Comparison of ENCODE assay signal across 8 mouse cellular contexts in genomic region chr7:19332709-19333352, GRCm38 (mm10). TPM values are rescaled to one million over a fixed set of nuclear protein-coding genes. Genes with fewer than 3 reads are reported as not detected.
DNase-seq lines count a peak whose midpoint lies in the region; ATAC-seq and TF ChIP-seq lines count a peak whose summit lies in the region.

No protein-coding gene starts in this region.

- peak overlapping the region; percentile 81 for H3K9ac ChIP-seq in forebrain, embryonic 13.5 days
- peak overlapping the region; percentile 57 for H3K9ac ChIP-seq in heart, postnatal 0 days (replicated peaks; ENCODE audit: low read depth, low read length)
- peak overlapping the region; percentile 56 for H3K9ac ChIP-seq in liver, embryonic 15.5 days
- H3K9ac ChIP-seq in neural tube, embryonic 11.5 days (ENCODE audit: low read length): peak overlapping the region; percentile 86

- no peaks in the 10 kb centered on the region for H3K9me3 ChIP-seq in forebrain, embryonic 13.5 days (replicated peaks)
- no peaks in the 10 kb centered on the region for H3K9me3 ChIP-seq in heart, postnatal 0 days (replicated peaks; ENCODE audit: control insufficient read depth, low read length)
- H3K9me3 ChIP-seq in liver, embryonic 15.5 days (replicated peaks): no peaks in the 10 kb centered on the region
- H3K9me3 ChIP-seq in neural tube, embryonic 11.5 days (ENCODE audit: control insufficient read depth, low read length): no peaks in the 10 kb centered on the region

- TF ChIP-seq CTCF in heart, postnatal 0 days (IDR thresholded peaks at IDR 0.05; ENCODE audit: low read depth): no peak
- TF ChIP-seq CTCF in testis, adult 2 months (IDR thresholded peaks at IDR 0.05; ENCODE audit: control insufficient read depth, insufficient read depth, insufficient replicate concordance, low read depth, low read length): no peak

- H3K4me1 ChIP-seq in brown adipose tissue, adult 24 weeks (ENCODE audit: control insufficient read depth, insufficient read depth, insufficient read length, low read length): peaks cover 2% of the 10 kb centered on the region; the same call in 1 of the 2 replicates
- H3K4me1 ChIP-seq in forebrain, embryonic 13.5 days: peaks cover 8% of the 10 kb centered on the region
- H3K4me1 ChIP-seq in heart, postnatal 0 days (ENCODE audit: control insufficient read depth, insufficient read depth): peaks cover 27% of the 10 kb centered on the region
- peaks cover 26% of the 10 kb centered on the region for H3K4me1 ChIP-seq in liver, embryonic 15.5 days (replicated peaks)
- no peaks in the 10 kb centered on the region for H3K4me1 ChIP-seq in neural tube, embryonic 11.5 days (ENCODE audit: control insufficient read depth, insufficient read depth, low read length)
- H3K4me1 ChIP-seq in testis, adult 2 months (ENCODE audit: control insufficient read depth, insufficient read depth, low read length): peaks cover 10% of the 10 kb centered on the region

- H3K27me3 ChIP-seq in forebrain, embryonic 13.5 days: no peaks in the 10 kb centered on the region
- H3K27me3 ChIP-seq in heart, postnatal 0 days (ENCODE audit: control insufficient read depth, insufficient read depth, low read length): no peaks in the 10 kb centered on the region
- H3K27me3 ChIP-seq in liver, embryonic 15.5 days: peaks cover 61% of the 10 kb centered on the region
- H3K27me3 ChIP-seq in neural tube, embryonic 11.5 days (ENCODE audit: control insufficient read depth, insufficient read depth, low read length): no peaks in the 10 kb centered on the region
- no peaks in the 10 kb centered on the region for H3K27me3 ChIP-seq in testis, adult 2 months (ENCODE audit: control insufficient read depth, insufficient read depth, low read length)

- no peaks in the 10 kb centered on the region for H3K36me3 ChIP-seq in forebrain, embryonic 13.5 days (ENCODE audit: poor library complexity, severe bottlenecking)
- no peaks in the 10 kb centered on the region for H3K36me3 ChIP-seq in heart, postnatal 0 days (replicated peaks; ENCODE audit: control insufficient read depth, insufficient read depth, low read length)
- H3K36me3 ChIP-seq in liver, embryonic 15.5 days (replicated peaks): no peaks in the 10 kb centered on the region
- H3K36me3 ChIP-seq in neural tube, embryonic 11.5 days (ENCODE audit: control insufficient read depth, insufficient read depth, low read length): no peaks in the 10 kb centered on the region
- H3K36me3 ChIP-seq in testis, adult 2 months (ENCODE audit: control insufficient read depth, insufficient read depth, low read length): no peaks in the 10 kb centered on the region

- DNase-seq in CD4-positive, CD25-positive, alpha-beta regulatory T cell, adult 2 months (ENCODE audit: low read depth, low spot score): peak; percentile 86
- DNase-seq in heart, postnatal 0 days (ENCODE audit: low spot score): peak; percentile 92
- peak; percentile 66 to 79 for DNase-seq in kidney, postnatal 36 days
- DNase-seq in neural tube, embryonic 11.5 days (ENCODE audit: low spot score): peak; percentile 70

- under 1% methylated on average over 49 of the region's 52 CpGs for WGBS in forebrain, embryonic 13.5 days
- under 1% methylated on average over 50 of the region's 52 CpGs for WGBS in heart, postnatal 0 days
- WGBS in liver, embryonic 15.5 days (ENCODE audit: insufficient replicate concordance): under 1% methylated on average over 52 of the region's 52 CpGs
- WGBS in neural tube, embryonic 11.5 days: under 1% methylated on average over 52 of the region's 52 CpGs

- TF ChIP-seq EP300 in heart, postnatal 0 days (IDR thresholded peaks at IDR 0.05; ENCODE audit: low read depth): peak; percentile 82

- peak overlapping the region; percentile 91 for H3K4me3 ChIP-seq in brown adipose tissue, adult 24 weeks (ENCODE audit: insufficient read depth, low read depth, low read length)
- H3K4me3 ChIP-seq in forebrain, embryonic 13.5 days: peak overlapping the region; percentile 65
- H3K4me3 ChIP-seq in heart, postnatal 0 days (ENCODE audit: low read depth, low read length): peak overlapping the region; percentile 52
- peak overlapping the region; percentile 64 for H3K4me3 ChIP-seq in liver, embryonic 15.5 days (replicated peaks)
- H3K4me3 ChIP-seq in neural tube, embryonic 11.5 days (ENCODE audit: low read depth, low read length): peak overlapping the region; percentile 62
- H3K4me3 ChIP-seq in testis, adult 2 months (ENCODE audit: control insufficient read depth, low read depth, low read length): peak overlapping the region; percentile 67

- ATAC-seq in forebrain, embryonic 13.5 days: peak; percentile 71
- peak; percentile 81 for ATAC-seq in heart, postnatal 0 days (ENCODE audit: insufficient read depth, low read depth)
- peak; percentile 59 for ATAC-seq in liver, embryonic 15.5 days (ENCODE audit: insufficient read depth)
- peak; percentile 61 for ATAC-seq in neural tube, embryonic 11.5 days (ENCODE audit: insufficient read depth, low FRiP score, low TSS enrichment)

- peak overlapping the region; percentile 77 for H3K4me2 ChIP-seq in forebrain, embryonic 13.5 days
- H3K4me2 ChIP-seq in heart, postnatal 0 days (ENCODE audit: low read depth, low read length): peak overlapping the region; percentile 70
- peak overlapping the region; percentile 92 for H3K4me2 ChIP-seq in liver, embryonic 15.5 days
- H3K4me2 ChIP-seq in neural tube, embryonic 11.5 days (ENCODE audit: low read depth): peak overlapping the region; percentile 90

- H3K27ac ChIP-seq in brown adipose tissue, adult 24 weeks (replicated peaks; ENCODE audit: low read depth, low read length): peak overlapping the region; percentile 75
- peak overlapping the region; percentile 65 for H3K27ac ChIP-seq in forebrain, embryonic 13.5 days
- peak overlapping the region; percentile 68 for H3K27ac ChIP-seq in heart, postnatal 0 days (ENCODE audit: low read depth)
- H3K27ac ChIP-seq in liver, embryonic 15.5 days (replicated peaks): peak overlapping the region; percentile 69; the same call in 1 of the 2 replicates
- 0 out of 2 replicates have a peak overlapping the region, but pooled peaks have one; percentile 49 for H3K27ac ChIP-seq in neural tube, embryonic 11.5 days (ENCODE audit: low read depth, low read length)
- no peak overlapping the region for H3K27ac ChIP-seq in testis, adult 2 months (ENCODE audit: control insufficient read depth, insufficient read depth, low read depth, low read length)

- peak; percentile 35; the same call in 1 of the 2 replicates for TF ChIP-seq POLR2A in testis, adult 2 months (IDR thresholded peaks at IDR 0.05; ENCODE audit: control insufficient read depth, low read depth, low read length)

RNA-seq across cellular contexts. Expression of gene Ercc1, which starts 11.7 kb away (rescaled TPM):
- 32.6 and 38.4 TPM in 2 replicates for polyA plus RNA-seq in brown adipose tissue, adult 24 weeks (2012; ENCODE audit: insufficient read depth, insufficient read length, missing spikeins)
- 88.0 and 96.4 TPM in 2 replicates for polyA plus RNA-seq in forebrain, embryonic 13.5 days (2015; fragmentation: Nextera tagmentation; extraction: Ambion mirVana)
- total RNA-seq in heart, postnatal 0 days (2014; rRNA removed; ENCODE audit: low replicate concordance): 26.2 and 40.5 TPM in 2 replicates
- 55.2 and 61.0 TPM in 2 replicates for polyA plus RNA-seq in heart, postnatal 0 days (2015; fragmentation: Nextera tagmentation; extraction: Ambion mirVana)
- polyA plus RNA-seq in liver, embryonic 15.5 days (2015; fragmentation: Nextera tagmentation; extraction: Ambion mirVana): 14.0 and 14.5 TPM in 2 replicates
- polyA plus RNA-seq in neural tube, embryonic 11.5 days (2014; fragmentation: Nextera tagmentation; extraction: Ambion mirVana): 91.8 and 93.3 TPM in 2 replicates
- 50.1 and 66.6 TPM in 2 replicates for polyA plus RNA-seq in testis, adult 2 months (2012; rRNA removed)

RNA-seq across cellular contexts. Expression of gene Fosb, which starts 23.0 kb away (rescaled TPM):
- polyA plus RNA-seq in brown adipose tissue, adult 24 weeks (2012; ENCODE audit: insufficient read depth, insufficient read length, missing spikeins): 2.7 and 48.0 TPM in 2 replicates
- polyA plus RNA-seq in forebrain, embryonic 13.5 days (2015; fragmentation: Nextera tagmentation; extraction: Ambion mirVana): 0.06 TPM in 1 of 2 replicates, not detected in the other
- total RNA-seq in heart, postnatal 0 days (2014; rRNA removed; ENCODE audit: low replicate concordance): 0.39 and 0.80 TPM in 2 replicates
- 0.05 and 0.10 TPM in 2 replicates for polyA plus RNA-seq in heart, postnatal 0 days (2015; fragmentation: Nextera tagmentation; extraction: Ambion mirVana)
- polyA plus RNA-seq in liver, embryonic 15.5 days (2015; fragmentation: Nextera tagmentation; extraction: Ambion mirVana): 0.03 TPM in 1 of 2 replicates, not detected in the other
- polyA plus RNA-seq in neural tube, embryonic 11.5 days (2014; fragmentation: Nextera tagmentation; extraction: Ambion mirVana): 0.07 TPM in 1 of 2 replicates, not detected in the other
- 3.9 and 4.1 TPM in 2 replicates for polyA plus RNA-seq in testis, adult 2 months (2012; rRNA removed)

RNA-seq across cellular contexts. Expression of gene Cd3eap, which starts 26.5 kb away (rescaled TPM):
- polyA plus RNA-seq in brown adipose tissue, adult 24 weeks (2012; ENCODE audit: insufficient read depth, insufficient read length, missing spikeins): 3.3 and 5.5 TPM in 2 replicates
- 21.4 and 23.2 TPM in 2 replicates for polyA plus RNA-seq in forebrain, embryonic 13.5 days (2015; fragmentation: Nextera tagmentation; extraction: Ambion mirVana)
- 1.9 and 3.2 TPM in 2 replicates for total RNA-seq in heart, postnatal 0 days (2014; rRNA removed; ENCODE audit: low replicate concordance)
- polyA plus RNA-seq in heart, postnatal 0 days (2015; fragmentation: Nextera tagmentation; extraction: Ambion mirVana): 11.1 and 11.7 TPM in 2 replicates
- polyA plus RNA-seq in liver, embryonic 15.5 days (2015; fragmentation: Nextera tagmentation; extraction: Ambion mirVana): 7.9 and 8.1 TPM in 2 replicates
- polyA plus RNA-seq in neural tube, embryonic 11.5 days (2014; fragmentation: Nextera tagmentation; extraction: Ambion mirVana): 17.8 and 18.0 TPM in 2 replicates
- 2.8 and 3.2 TPM in 2 replicates for polyA plus RNA-seq in testis, adult 2 months (2012; rRNA removed)

RNA-seq across cellular contexts. Expression of gene Ppp1r13l, which starts 26.7 kb away (rescaled TPM):
- polyA plus RNA-seq in brown adipose tissue, adult 24 weeks (2012; ENCODE audit: insufficient read depth, insufficient read length, missing spikeins): 1.7 and 4.1 TPM in 2 replicates
- polyA plus RNA-seq in forebrain, embryonic 13.5 days (2015; fragmentation: Nextera tagmentation; extraction: Ambion mirVana): 3.6 and 4.1 TPM in 2 replicates
- total RNA-seq in heart, postnatal 0 days (2014; rRNA removed; ENCODE audit: low replicate concordance): 11.8 and 13.5 TPM in 2 replicates
- polyA plus RNA-seq in heart, postnatal 0 days (2015; fragmentation: Nextera tagmentation; extraction: Ambion mirVana): 12.0 and 14.0 TPM in 2 replicates
- 0.94 and 1.5 TPM in 2 replicates for polyA plus RNA-seq in liver, embryonic 15.5 days (2015; fragmentation: Nextera tagmentation; extraction: Ambion mirVana)
- polyA plus RNA-seq in neural tube, embryonic 11.5 days (2014; fragmentation: Nextera tagmentation; extraction: Ambion mirVana): 3.4 and 4.7 TPM in 2 replicates
- 49.5 and 71.4 TPM in 2 replicates for polyA plus RNA-seq in testis, adult 2 months (2012; rRNA removed)

RNA-seq across cellular contexts. Expression of gene Ercc2, which starts 49.0 kb away (rescaled TPM):
- 4.4 and 6.4 TPM in 2 replicates for polyA plus RNA-seq in brown adipose tissue, adult 24 weeks (2012; ENCODE audit: insufficient read depth, insufficient read length, missing spikeins)
- 20.4 and 24.9 TPM in 2 replicates for polyA plus RNA-seq in forebrain, embryonic 13.5 days (2015; fragmentation: Nextera tagmentation; extraction: Ambion mirVana)
- 20.4 and 30.8 TPM in 2 replicates for total RNA-seq in heart, postnatal 0 days (2014; rRNA removed; ENCODE audit: low replicate concordance)
- 4.9 and 6.0 TPM in 2 replicates for polyA plus RNA-seq in heart, postnatal 0 days (2015; fragmentation: Nextera tagmentation; extraction: Ambion mirVana)
- polyA plus RNA-seq in liver, embryonic 15.5 days (2015; fragmentation: Nextera tagmentation; extraction: Ambion mirVana): 6.2 and 7.5 TPM in 2 replicates
- polyA plus RNA-seq in neural tube, embryonic 11.5 days (2014; fragmentation: Nextera tagmentation; extraction: Ambion mirVana): 12.4 and 14.6 TPM in 2 replicates
- 50.6 and 53.3 TPM in 2 replicates for polyA plus RNA-seq in testis, adult 2 months (2012; rRNA removed)
